Mouse (Mus musculus) frontal cortex, postnatal 36 days (tissue): ENCODE data around the gene Lamp5.

Experiments used
- DNase-seq, 2 experiments: peaks; one replicate each; pipeline ENCODE4 v3.0.0; 2022; ENCODE audit warnings: low spot score in 2 of 2

The Lamp5 gene

GRCm38 (mm10) chr2:136051688-136052289 lies at the start of gene Lamp5:
Gene Lamp5, plus strand, starts transcription at chr2:136052239.
- no peak for DNase-seq

DNA sequence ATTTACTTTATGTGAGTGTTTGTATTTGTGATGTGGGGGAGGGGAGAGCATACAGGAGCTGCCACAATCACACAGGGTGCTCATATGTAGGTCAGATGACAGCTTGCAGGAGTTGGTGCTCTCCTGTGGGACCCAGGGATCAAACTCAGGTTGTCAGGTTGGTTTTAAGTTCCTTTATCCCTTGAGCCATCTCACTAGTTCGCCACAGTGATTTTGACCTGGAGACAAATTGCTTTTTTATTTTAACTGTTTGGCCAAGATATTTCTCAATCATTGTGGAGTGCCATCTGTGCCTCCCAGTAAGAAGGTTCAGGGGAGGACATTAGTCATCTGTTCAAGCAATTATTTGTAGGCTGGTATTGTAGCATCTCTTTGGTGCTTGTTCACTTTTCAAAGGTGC lies 48.2 kb upstream of the Lamp5 start:
- DNase-seq = no peak

- peak; percentile 23 to 41 for DNase-seq
Observed at GRCm38 (mm10) chr2:136006280-136006679, 45.8 kb upstream of the Lamp5 start.

- DNase-seq = no peak
Observed at GRCm38 (mm10) chr2:136012759-136013158, 39.3 kb upstream of the Lamp5 start.

DNA sequence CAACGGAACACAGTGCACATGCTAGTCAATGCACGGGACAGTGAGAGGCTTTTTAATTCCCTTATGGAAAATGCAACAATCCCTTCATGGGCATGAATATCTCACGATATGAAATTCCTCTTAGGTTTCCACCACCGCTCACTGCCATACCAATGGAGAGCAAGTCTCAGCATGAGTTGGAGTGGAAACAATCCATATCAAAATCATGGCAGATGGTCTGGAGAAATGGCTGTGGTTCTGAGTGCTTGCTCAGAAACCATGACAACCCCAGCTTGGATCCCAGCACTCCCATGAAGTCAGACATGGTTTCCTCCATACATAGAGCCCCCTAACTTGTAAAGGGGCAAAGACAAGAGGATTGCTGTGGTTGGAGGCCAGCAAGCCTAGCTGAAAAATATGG lies 3.6 kb upstream of the Lamp5 start:
- DNase-seq = no peak

GRCm38 (mm10) chr2:136050793-136051615 lies 1.0 kb upstream of the Lamp5 start:
- no peak for DNase-seq

DNA sequence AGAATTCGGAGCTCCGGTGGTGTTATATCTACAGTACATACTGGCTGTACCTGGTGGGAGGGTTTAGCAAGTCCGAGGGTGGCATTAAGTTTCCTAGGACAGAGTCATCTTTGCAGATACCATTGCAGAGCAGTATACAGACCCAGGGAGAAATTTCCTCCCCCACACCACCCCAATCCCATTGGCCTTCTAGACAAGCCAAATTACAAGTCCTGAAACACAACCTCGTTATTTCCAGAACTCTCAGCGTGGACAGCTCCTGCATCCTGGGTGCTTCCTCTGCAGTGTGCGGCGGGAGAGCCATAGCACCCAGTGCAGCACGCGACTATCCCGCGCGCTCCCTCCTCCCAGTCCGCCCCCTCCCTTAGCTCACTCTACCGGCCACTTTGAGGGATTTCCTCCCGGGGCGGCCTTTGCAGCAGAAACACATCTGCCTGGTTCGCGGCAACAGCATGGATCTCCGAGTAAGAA lies 5.9 kb downstream of the Lamp5 start:
- DNase-seq = peak; percentile 56 to 61

DNA sequence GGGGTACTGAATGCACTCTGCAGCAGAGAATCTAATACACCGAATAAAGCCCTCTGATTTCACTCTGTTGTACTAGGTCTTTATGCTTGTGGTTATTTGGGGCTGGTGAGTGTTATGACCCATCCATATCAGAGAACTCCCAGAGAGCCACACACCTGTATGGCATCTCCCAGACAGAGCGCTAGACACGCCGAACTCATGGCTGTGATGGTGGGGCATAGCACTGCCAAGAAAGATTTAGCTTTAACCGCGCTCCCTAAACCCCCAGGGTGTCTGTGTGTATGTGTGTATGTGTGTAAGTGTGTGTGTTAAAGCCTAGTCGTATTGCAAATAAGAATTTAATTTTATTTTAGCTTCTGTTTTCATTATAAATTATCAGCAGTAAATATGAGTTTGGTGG lies 6.4 kb downstream of the Lamp5 start:
- DNase-seq = no peak

DNA sequence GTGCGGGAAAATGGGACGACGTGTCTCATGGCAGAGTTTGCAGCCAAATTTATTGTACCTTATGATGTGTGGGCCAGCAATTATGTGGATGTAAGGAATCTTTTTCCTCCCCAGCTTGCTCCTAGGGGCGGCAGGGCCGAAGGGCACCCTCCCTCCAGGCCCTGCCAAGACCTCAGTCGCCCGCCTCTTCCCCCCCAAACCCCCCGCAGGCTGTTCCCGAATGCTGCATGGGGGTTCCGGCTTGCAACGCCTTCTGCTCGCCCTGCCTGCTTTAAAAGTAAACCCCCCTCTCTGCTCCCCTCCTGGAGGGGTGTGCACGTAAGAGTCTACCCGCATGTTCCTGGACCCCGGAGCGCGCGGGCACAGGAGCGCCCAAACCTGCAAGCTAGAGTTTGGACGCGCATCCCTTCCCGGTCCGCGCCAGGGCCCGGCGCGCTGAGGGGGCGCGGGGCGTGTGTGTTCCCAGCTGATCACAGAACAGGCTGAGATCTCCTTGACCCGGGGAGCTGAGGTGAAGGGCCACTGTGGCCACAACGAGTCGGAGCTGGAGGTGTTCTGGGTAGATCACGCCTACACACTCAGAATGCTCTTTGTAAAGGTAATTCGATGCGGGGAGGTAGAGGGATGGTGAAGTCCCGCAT lies 7.1 kb downstream of the Lamp5 start:
- no peak for DNase-seq

DNA sequence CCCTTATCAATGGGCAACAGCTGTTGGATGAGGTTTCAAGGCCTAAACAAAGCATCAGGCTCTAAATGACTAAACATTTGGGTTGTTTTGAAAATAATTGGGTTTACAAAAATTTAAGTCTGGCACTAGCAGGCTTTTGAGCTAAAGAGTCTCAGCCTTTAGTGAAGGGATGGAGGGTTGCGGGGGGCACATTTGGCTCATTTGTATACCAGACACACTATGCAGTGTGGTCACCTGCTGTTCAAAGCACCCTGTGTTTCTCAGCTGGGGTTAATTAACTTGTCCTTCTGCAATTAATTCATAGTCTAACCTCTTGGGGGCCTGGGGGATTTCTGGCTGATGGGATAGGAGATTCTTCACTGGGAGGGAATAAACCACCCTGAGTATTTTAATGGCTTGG lies 12.3 kb downstream of the Lamp5 start:
- DNase-seq = no peak

DNA sequence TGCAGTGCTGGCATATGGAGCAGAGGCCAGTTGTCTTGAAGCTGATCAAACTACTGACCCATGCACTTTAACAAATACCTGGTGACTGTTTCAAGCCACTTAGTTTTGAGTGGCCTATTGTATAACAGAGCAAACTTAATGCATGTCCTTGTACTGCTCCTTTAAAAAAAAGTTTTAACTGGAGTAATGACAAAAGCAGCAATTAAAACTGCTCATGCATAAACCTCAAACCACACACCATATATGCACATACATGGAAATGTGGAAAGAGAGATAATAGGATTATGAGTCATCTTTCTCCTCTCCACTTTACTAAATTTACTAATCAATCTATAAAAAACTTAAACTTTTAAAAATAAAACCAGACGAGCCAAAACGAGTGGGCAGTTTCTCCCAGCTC lies 43.9 kb downstream of the Lamp5 start:
- DNase-seq = no peak

GRCm38 (mm10) chr2:136097143-136097542 lies 45.1 kb downstream of the Lamp5 start:
- DNase-seq = no peak

DNA sequence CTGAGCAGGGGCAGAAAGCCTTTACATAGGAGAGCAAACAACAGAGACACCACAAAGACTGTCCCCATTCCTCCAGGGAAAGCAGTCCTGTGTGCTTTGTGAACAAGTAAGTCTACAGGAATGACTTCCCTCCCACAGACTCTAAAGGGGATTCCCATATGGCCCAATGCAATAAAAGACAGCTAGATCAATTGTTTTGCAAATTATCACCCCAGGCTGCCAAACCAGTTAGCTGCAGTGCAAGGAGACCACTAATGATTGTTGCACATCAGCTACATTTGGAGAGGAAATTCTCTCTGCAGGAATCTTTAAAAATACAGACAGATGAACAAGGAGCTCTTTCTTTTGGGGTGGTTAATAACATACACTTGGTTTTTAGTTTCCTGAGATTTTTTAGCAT lies 55.6 kb downstream of the Lamp5 start:
- DNase-seq = no peak

GRCm38 (mm10) chr2:136108124-136109037 lies 56.3 kb downstream of the Lamp5 start:
- no peak for DNase-seq

GRCm38 (mm10) chr2:136109038-136109363 lies 57.0 kb downstream of the Lamp5 start:
- DNase-seq = no peak

GRCm38 (mm10) chr2:136113374-136113773 lies 61.3 kb downstream of the Lamp5 start:
- DNase-seq = peak in 1 of 2 experiments; percentile 47

DNA sequence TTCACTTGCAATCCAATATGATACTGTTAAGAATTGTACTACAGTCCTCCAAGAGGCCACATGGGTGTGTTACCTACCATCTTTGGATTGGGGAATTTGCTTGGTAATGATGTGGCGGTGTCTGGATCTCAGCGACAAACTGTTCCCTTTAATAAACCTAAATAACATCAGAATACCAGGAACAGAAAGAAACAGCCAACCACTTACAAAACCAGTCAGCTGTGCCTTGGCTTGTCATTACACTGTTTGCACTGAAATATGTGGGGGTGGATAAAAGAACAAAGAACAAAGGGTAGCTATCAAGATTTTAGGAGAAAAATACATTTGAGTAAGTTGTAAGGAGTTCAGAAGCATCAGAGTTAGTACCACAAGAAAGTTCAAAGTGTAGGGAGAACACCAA lies 66.0 kb downstream of the Lamp5 start:
- DNase-seq = no peak
